Mouse (Mus musculus) ES-E14 (cell line): ENCODE measurements around the gene Tmem178.

Experiments
- CHD2 ChIP-seq: IDR thresholded peaks from 2 replicates; pipeline ENCODE4 v1.6.1; 2014; ENCODE audit warnings: mild to moderate bottlenecking, low read depth, low read length, inconsistent platforms
- HCFC1 ChIP-seq: IDR thresholded peaks from 2 replicates; pipeline ENCODE4 v1.6.1; 2012; ENCODE audit warnings: low read length, inconsistent platforms, borderline replicate concordance; ENCODE audit not compliant: insufficient read depth
- MAFK ChIP-seq: IDR thresholded peaks from 2 replicates; pipeline ENCODE4 v1.6.1; 2014; ENCODE audit warnings: mild to moderate bottlenecking, low read depth, low read length, inconsistent platforms; ENCODE audit not compliant: insufficient read depth
- ZC3H11A ChIP-seq: IDR thresholded peaks from 2 replicates; pipeline ENCODE4 v1.6.1; 2012; ENCODE audit warnings: low read depth, mild to moderate bottlenecking, inconsistent platforms, low read length, borderline replicate concordance
- ZNF384 ChIP-seq: IDR thresholded peaks from 2 replicates; pipeline ENCODE4 v1.6.1; 2012; ENCODE audit warnings: low read depth, low read length, inconsistent platforms

DNA sequence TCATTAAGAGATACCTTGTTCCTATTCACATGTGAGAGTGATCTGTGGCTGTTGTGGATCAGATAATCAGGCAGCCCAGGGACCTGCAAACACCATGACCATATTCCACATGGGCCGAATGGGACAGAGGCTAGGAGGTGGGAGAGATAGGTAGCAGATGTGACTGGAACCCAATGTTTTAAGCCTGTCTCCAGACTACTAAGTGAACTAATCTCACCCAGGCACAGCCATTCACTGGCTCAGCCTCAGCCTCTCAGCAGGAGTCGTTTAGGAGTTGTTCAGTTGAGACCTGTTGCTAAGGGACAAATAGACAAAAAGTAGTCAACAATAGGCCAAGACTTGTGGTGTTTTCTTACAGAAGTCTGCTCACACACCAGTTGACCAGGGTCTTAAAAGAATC is 48.0 kb upstream of the Tmem178 start:
- TF ChIP-seq MAFK (no peak), ZC3H11A (no peak), CHD2 (no peak), ZNF384 (no peak), HCFC1 (no peak)
